Mouse (Mus musculus) heart, postnatal 0 days (tissue): ENCODE measurements around the gene Anapc15.
A peak's percentile ranks its signal among the peaks of the same experiment; 100 is the strongest.

Experiments used
- CTCF ChIP-seq: IDR thresholded peaks from 2 replicates; pipeline ENCODE4 v1.5.1; 2016; ENCODE audit warnings: antibody characterized with exemption, control low read depth, low read depth
- EP300 ChIP-seq: IDR thresholded peaks from 2 replicates; pipeline ENCODE4 v1.6.1; 2016; ENCODE audit warnings: antibody characterized with exemption, low read depth

- TF ChIP-seq CTCF (peak; percentile 23; the same call in 1 of the 2 replicates), EP300 (no peak)
Measured at GRCm38 (mm10) chr7:101911982-101912381, 48.5 kb downstream of the Anapc15 start.
